Mouse (Mus musculus) C2C12 (cell line): ENCODE data around the gene Adck1. TPM values are rescaled to one million over a fixed set of nuclear protein-coding genes. Genes with fewer than 3 reads are reported as not detected.

ENCODE experiments used
- H3K27me3 ChIP-seq: one replicate; pipeline ENCODE4 v1.6.1; 2011; ENCODE audit not compliant: control insufficient read depth, insufficient read depth, insufficient read length
- H3K36me3 ChIP-seq: one replicate; pipeline ENCODE4 v1.6.1; 2011; ENCODE audit not compliant: control insufficient read depth, insufficient read depth
- H3K4me3 ChIP-seq: one replicate; pipeline ENCODE4 v1.5.1; 2011; ENCODE audit warnings: mild to moderate bottlenecking, control low read depth; ENCODE audit not compliant: poor library complexity, insufficient read depth, severe bottlenecking
- H3K79me2 ChIP-seq: one replicate; pipeline ENCODE4 v1.6.1; 2011; ENCODE audit not compliant: control insufficient read depth, insufficient read depth
- H3K79me3 ChIP-seq: one replicate; pipeline ENCODE4 v1.6.1; 2011; ENCODE audit warnings: low read depth, control low read depth
- H3ac ChIP-seq: one replicate; pipeline ENCODE3; 2011; ENCODE audit warnings: low read depth; ENCODE audit not compliant: control insufficient read depth, insufficient read length
- CEBPB ChIP-seq: IDR thresholded peaks from one replicate; pipeline ENCODE4 v1.6.1; 2011; ENCODE audit warnings: low read depth, mild to moderate bottlenecking, control low read depth, moderate library complexity
- CTCF ChIP-seq: IDR thresholded peaks from one replicate; pipeline ENCODE4 v1.5.1; 2011; ENCODE audit not compliant: control insufficient read depth, insufficient read depth, insufficient read length
- FOSL1 ChIP-seq: IDR thresholded peaks from one replicate; pipeline ENCODE4 v1.8.0; 2011; ENCODE audit warnings: mild to moderate bottlenecking, low read length; ENCODE audit not compliant: poor library complexity, insufficient read depth, severe bottlenecking
- MAX ChIP-seq: IDR thresholded peaks from one replicate; pipeline ENCODE4 v1.6.1; 2011; ENCODE audit warnings: mild to moderate bottlenecking, control low read depth
- MYOD1 ChIP-seq: IDR thresholded peaks from one replicate; pipeline ENCODE4 v1.6.1; 2011; ENCODE audit warnings: low read depth; ENCODE audit not compliant: control insufficient read depth, insufficient read length
- MYOG ChIP-seq: IDR thresholded peaks from one replicate; pipeline ENCODE4 v1.6.1; 2011; ENCODE audit not compliant: control insufficient read depth, insufficient read length; ENCODE audit errors: extremely low read depth
- USF1 ChIP-seq: IDR thresholded peaks from one replicate; pipeline ENCODE4 v1.6.1; 2011; ENCODE audit warnings: low read depth, mild to moderate bottlenecking, control low read depth, moderate library complexity
- polyA plus RNA-seq: library from polyadenylated mRNA; unstranded; fragments of >200 nt; fragmentation: generic; extraction: Trizol; gene quantifications from one replicate; pipeline ENCODE4 v1.2.1, GENCODE M21; 2012; ENCODE audit warnings: missing spikeins

Gene Adck1
- polyA plus RNA-seq, 1 experiment: 24.1 TPM

GRCm38 (mm10) chr12:88450658-88451563 is 90.6 kb downstream of the Adck1 start:
- no peaks in the 10 kb centered on the region for H3K79me2 ChIP-seq
- H3K36me3 ChIP-seq: peaks cover 5% of the 10 kb centered on the region
- H3K4me3 ChIP-seq: no peak overlapping the region
- no peak overlapping the region for H3ac ChIP-seq
- TF ChIP-seq MYOG (no peak), MYOD1 (no peak), CTCF (no peak), MAX (no peak), FOSL1 (no peak), CEBPB (no peak), USF1 (no peak)
- no peaks in the 10 kb centered on the region for H3K27me3 ChIP-seq
- no peaks in the 10 kb centered on the region for H3K79me3 ChIP-seq

- H3K79me3 ChIP-seq: no peaks in the 10 kb centered on the region
- no peak overlapping the region for H3ac ChIP-seq
- peaks cover under 1% of the 10 kb centered on the region for H3K36me3 ChIP-seq
- no peak overlapping the region for H3K4me3 ChIP-seq
- no peaks in the 10 kb centered on the region for H3K79me2 ChIP-seq
- H3K27me3 ChIP-seq: no peaks in the 10 kb centered on the region
- TF ChIP-seq MYOD1 (no peak), MYOG (no peak), MAX (no peak), CTCF (no peak), FOSL1 (no peak), USF1 (no peak), CEBPB (no peak)
These were observed 94.5 kb downstream of the Adck1 start for GRCm38 (mm10) chr12:88454701-88455410.

GRCm38 (mm10) chr12:88457021-88457420 is 96.7 kb downstream of the Adck1 start:
- H3K79me3 ChIP-seq: no peaks in the 10 kb centered on the region
- no peaks in the 10 kb centered on the region for H3K36me3 ChIP-seq
- no peaks in the 10 kb centered on the region for H3K79me2 ChIP-seq
- no peak overlapping the region for H3K4me3 ChIP-seq
- no peaks in the 10 kb centered on the region for H3K27me3 ChIP-seq
- no peak overlapping the region for H3ac ChIP-seq
- no peak for TF ChIP-seq MYOG
- TF ChIP-seq CTCF: no peak
- TF ChIP-seq CEBPB: no peak
- TF ChIP-seq FOSL1: no peak
- no peak for TF ChIP-seq USF1
- TF ChIP-seq MAX: no peak
- no peak for TF ChIP-seq MYOD1

- Histone ChIP-seq H3ac (no peak overlapping the region), H3K4me3 (no peak overlapping the region), H3K36me3 (no peaks in the 10 kb centered on the region), H3K79me3 (no peaks in the 10 kb centered on the region), H3K79me2 (no peaks in the 10 kb centered on the region), H3K27me3 (no peaks in the 10 kb centered on the region)
- TF ChIP-seq FOSL1 (no peak), USF1 (no peak), CEBPB (no peak), CTCF (no peak), MYOD1 (no peak), MAX (no peak), MYOG (no peak)
These were observed 98.6 kb downstream of the Adck1 start for GRCm38 (mm10) chr12:88458936-88459335.

- TF ChIP-seq CTCF: no peak
- TF ChIP-seq USF1: no peak
- no peak for TF ChIP-seq MYOG
- TF ChIP-seq MYOD1: no peak
- no peak for TF ChIP-seq MAX
- TF ChIP-seq CEBPB: no peak
- TF ChIP-seq FOSL1: no peak
- Histone ChIP-seq H3K79me2 (no peaks in the 10 kb centered on the region), H3K4me3 (no peak overlapping the region), H3K27me3 (no peaks in the 10 kb centered on the region), H3K36me3 (no peaks in the 10 kb centered on the region), H3K79me3 (no peaks in the 10 kb centered on the region), H3ac (no peak overlapping the region)
These were observed 99.1 kb downstream of the Adck1 start for GRCm38 (mm10) chr12:88459461-88459860.
